Comparison of ENCODE assay signal across 8 mouse cellular contexts in the genomic region with DNA sequence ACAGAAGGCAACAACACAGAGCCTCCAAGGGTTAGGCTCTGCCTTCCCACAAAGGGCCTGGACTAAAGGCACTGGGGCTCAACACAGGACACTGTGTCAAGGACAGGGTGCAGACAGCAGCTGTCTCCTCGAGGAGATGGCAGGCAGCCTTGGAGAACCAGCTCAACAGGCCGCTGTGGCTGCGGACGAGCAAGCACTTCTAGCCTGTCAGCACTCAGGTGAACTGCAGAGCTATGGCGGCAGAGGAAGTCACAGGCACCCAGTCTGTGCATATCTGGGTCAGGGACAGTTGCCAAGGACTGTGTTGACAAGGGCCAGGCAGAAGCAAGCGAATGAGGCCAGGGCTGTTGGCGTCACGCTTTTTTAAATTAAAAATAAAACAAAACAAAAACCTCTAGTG. TPM values are rescaled to one million over a fixed set of nuclear protein-coding genes. Genes with fewer than 3 reads are reported as not detected.
DNase-seq lines count a peak whose midpoint lies in the region; ATAC-seq and TF ChIP-seq lines count a peak whose summit lies in the region.
"Had no signal": no experiment of that assay in that cellular context is flagged by ENCODE, and none has a peak within 500 bp of the region (broad histone marks: within the 10 kb centered on the region; RNA-seq: fewer than 3 reads in every experiment).

No protein-coding gene starts in this region.

- H3K27ac ChIP-seq in testis, adult 2 months (ENCODE audit: control insufficient read depth, insufficient read depth, low read depth, low read length), result peak overlapping the region; percentile 84
- peak overlapping the region; percentile 73 for H3K27ac ChIP-seq in cerebellum, adult 2 months (ENCODE audit: insufficient read depth, low read length)
- H3K27ac ChIP-seq in heart, embryonic 12.5 days (ENCODE audit: poor library complexity, severe bottlenecking), result peak overlapping the region; percentile 37
- H3K27ac ChIP-seq in forebrain, embryonic 10.5 days, result no peak overlapping the region
- H3K27ac ChIP-seq: embryonic facial prominence, embryonic 13.5 days had no signal

- 4% methylated on average over 8 of the region's 8 CpGs for WGBS in cerebellum, adult 2 months
- 45% methylated on average over 8 of the region's 8 CpGs for WGBS in heart, embryonic 12.5 days
- WGBS in forebrain, embryonic 10.5 days, result 93% methylated on average over 8 of the region's 8 CpGs

- 0 out of 2 replicates have a peak, but pooled peaks have one; percentile 2 for TF ChIP-seq CTCF in testis, adult 2 months (IDR thresholded peaks at IDR 0.05; ENCODE audit: control insufficient read depth, insufficient read depth, insufficient replicate concordance, low read depth, low read length)
- no peak for TF ChIP-seq CTCF in cerebellum, adult 2 months (IDR thresholded peaks at IDR 0.05; ENCODE audit: borderline replicate concordance, insufficient read depth, low read depth, low read length)

- H3K4me2 ChIP-seq in heart, embryonic 12.5 days, result peak overlapping the region; percentile 24; the same call in 1 of the 2 replicates
- H3K4me2 ChIP-seq: embryonic facial prominence, embryonic 13.5 days had no signal

- no peak for DNase-seq in testis, postnatal 14 days (ENCODE audit: low spot score)
- peak; percentile 82 to 92 for DNase-seq in cerebellum, adult 2 months
- DNase-seq in thymus, postnatal 4 days, result peak; percentile 61
- DNase-seq in urinary bladder, adult 18-20 months (ENCODE audit: low spot score in 2 of 2), result no peak
- no peak for DNase-seq in forebrain, embryonic 10.5 days (ENCODE audit: extremely low spot score, low spot score)

- peaks cover 2% of the 10 kb centered on the region for H3K36me3 ChIP-seq in testis, adult 2 months (ENCODE audit: control insufficient read depth, insufficient read depth, low read length)
- H3K36me3 ChIP-seq in heart, embryonic 12.5 days, result peaks cover 48% of the 10 kb centered on the region
- H3K36me3 ChIP-seq in forebrain, embryonic 10.5 days (replicated peaks), result peaks cover 77% of the 10 kb centered on the region

- peaks cover 3% of the 10 kb centered on the region for H3K4me1 ChIP-seq in testis, adult 2 months (ENCODE audit: control insufficient read depth, insufficient read depth, low read length)
- H3K4me1 ChIP-seq in cerebellum, adult 2 months (ENCODE audit: control insufficient read depth, insufficient read depth, low read length), result peaks cover 14% of the 10 kb centered on the region; the same call in 1 of the 2 replicates
- peaks cover 20% of the 10 kb centered on the region for H3K4me1 ChIP-seq in heart, embryonic 12.5 days (replicated peaks)
- 0 out of 2 replicates have a peak, but pooled peaks cover under 1% of the 10 kb centered on the region for H3K4me1 ChIP-seq in forebrain, embryonic 10.5 days
- H3K4me1 ChIP-seq: embryonic facial prominence, embryonic 13.5 days had no signal

- no peaks in the 10 kb centered on the region for H3K27me3 ChIP-seq in testis, adult 2 months (ENCODE audit: control insufficient read depth, insufficient read depth, low read length)
- no peaks in the 10 kb centered on the region for H3K27me3 ChIP-seq in cerebellum, adult 2 months (ENCODE audit: control insufficient read depth, insufficient read depth, low read length)
- no peaks in the 10 kb centered on the region for H3K27me3 ChIP-seq in heart, embryonic 12.5 days (replicated peaks)
- H3K27me3 ChIP-seq in forebrain, embryonic 10.5 days (ENCODE audit: poor library complexity, severe bottlenecking), result no peaks in the 10 kb centered on the region
- H3K27me3 ChIP-seq: embryonic facial prominence, embryonic 13.5 days had no signal

- H3K9me3 ChIP-seq in heart, embryonic 12.5 days (replicated peaks), result no peaks in the 10 kb centered on the region
- no peaks in the 10 kb centered on the region for H3K9me3 ChIP-seq in forebrain, embryonic 10.5 days
- H3K9me3 ChIP-seq: embryonic facial prominence, embryonic 13.5 days had no signal

- ATAC-seq in heart, embryonic 12.5 days (ENCODE audit: insufficient number of reproducible peaks, low FRiP score), result peak; percentile 84; the same call in 1 of the 2 replicates

- no peak for TF ChIP-seq POLR2A in testis, adult 2 months (IDR thresholded peaks at IDR 0.05; ENCODE audit: control insufficient read depth, low read depth, low read length)
- TF ChIP-seq POLR2A in cerebellum, adult 2 months (IDR thresholded peaks at IDR 0.05; ENCODE audit: borderline replicate concordance, insufficient read depth, low read length), result peak; percentile 56; the same call in 1 of the 2 replicates

- H3K4me3 ChIP-seq in testis, adult 2 months (ENCODE audit: control insufficient read depth, low read depth, low read length), result no peak overlapping the region
- H3K4me3 ChIP-seq in cerebellum, adult 2 months (replicated peaks; ENCODE audit: insufficient read depth, low read depth, low read length), result no peak overlapping the region
- no peak overlapping the region for H3K4me3 ChIP-seq in heart, embryonic 12.5 days
- H3K4me3 ChIP-seq in forebrain, embryonic 10.5 days, result no peak overlapping the region
- H3K4me3 ChIP-seq: embryonic facial prominence, embryonic 13.5 days had no signal

- no peak overlapping the region for H3K9ac ChIP-seq in heart, embryonic 12.5 days
- H3K9ac ChIP-seq: embryonic facial prominence, embryonic 13.5 days had no signal

RNA-seq across cellular contexts. Expression of gene Stk4, which starts 16.4 kb away (rescaled TPM):
- polyA plus RNA-seq in testis, adult 2 months (2012; rRNA removed), result 14.7 and 14.8 TPM in 2 replicates
- polyA plus RNA-seq in cerebellum, adult 2 months (2012; rRNA removed), result 17.1 and 18.7 TPM in 2 replicates
- 22.1 and 23.4 TPM in 2 replicates for polyA plus RNA-seq in heart, embryonic 12.5 days (2016; fragmentation: Nextera tagmentation; extraction: Ambion mirVana)
- polyA plus RNA-seq in forebrain, embryonic 10.5 days (2016; fragmentation: Nextera tagmentation; extraction: Ambion mirVana), result 38.8 and 39.8 TPM in 2 replicates

RNA-seq across cellular contexts. Expression of gene Tomm34, which starts 17.2 kb away (rescaled TPM):
- polyA plus RNA-seq in testis, adult 2 months (2012; rRNA removed), result 44.1 and 48.8 TPM in 2 replicates
- 66.9 and 71.5 TPM in 2 replicates for polyA plus RNA-seq in cerebellum, adult 2 months (2012; rRNA removed)
- polyA plus RNA-seq in heart, embryonic 12.5 days (2016; fragmentation: Nextera tagmentation; extraction: Ambion mirVana), result 55.7 and 56.6 TPM in 2 replicates
- polyA plus RNA-seq in forebrain, embryonic 10.5 days (2016; fragmentation: Nextera tagmentation; extraction: Ambion mirVana), result 59.4 and 59.9 TPM in 2 replicates

RNA-seq across cellular contexts. Expression of gene Pabpc1l, which starts 28.5 kb away (rescaled TPM):
- 10.6 and 10.7 TPM in 2 replicates for polyA plus RNA-seq in testis, adult 2 months (2012; rRNA removed)
- 3.1 and 3.2 TPM in 2 replicates for polyA plus RNA-seq in cerebellum, adult 2 months (2012; rRNA removed)
- polyA plus RNA-seq in heart, embryonic 12.5 days (2016; fragmentation: Nextera tagmentation; extraction: Ambion mirVana), result 0.96 and 1.0 TPM in 2 replicates
- polyA plus RNA-seq in forebrain, embryonic 10.5 days (2016; fragmentation: Nextera tagmentation; extraction: Ambion mirVana), result 1.5 and 1.6 TPM in 2 replicates

RNA-seq across cellular contexts. Expression of gene Ywhab, which starts 59.0 kb away (rescaled TPM):
- 14.1 and 15.7 TPM in 2 replicates for polyA plus RNA-seq in testis, adult 2 months (2012; rRNA removed)
- 231 and 250 TPM in 2 replicates for polyA plus RNA-seq in cerebellum, adult 2 months (2012; rRNA removed)
- 270 and 271 TPM in 2 replicates for polyA plus RNA-seq in heart, embryonic 12.5 days (2016; fragmentation: Nextera tagmentation; extraction: Ambion mirVana)
- polyA plus RNA-seq in forebrain, embryonic 10.5 days (2016; fragmentation: Nextera tagmentation; extraction: Ambion mirVana), result 308 and 317 TPM in 2 replicates

Comparison
In these comparisons a context has a peak if more than half of its experiments do, and no peak if none do; other contexts are left out.
1. DNase-seq: peak in cerebellum, adult 2 months (2 of 2) and thymus, postnatal 4 days (single experiment); none in testis, postnatal 14 days (single experiment), urinary bladder, adult 18-20 months (0 of 2) and forebrain, embryonic 10.5 days (single experiment).